Mouse (Mus musculus) liver, embryonic 14 days (tissue): ENCODE results near the gene Scpep1. TPM values are rescaled to one million over a fixed set of nuclear protein-coding genes. Genes with fewer than 3 reads are reported as not detected.

ENCODE experiments used
- polyA plus RNA-seq: library from polyadenylated mRNA; depleted of rRNA; stranded (reverse); fragments of >200 nt; gene quantifications from 2 replicates; pipeline ENCODE4 v1.2.3, GENCODE M21; 2012; rRNA removed

Scpep1 gene
- 13.5 and 18.7 TPM in 2 replicates for polyA plus RNA-seq

GRCm38 (mm10) chr11:88955217-88955969 lies at the start of gene Scpep1:
Scpep1 (minus strand) TSS chr11:88955465.

GRCm38 (mm10) chr11:88998974-88999722 lies 43.9 kb upstream of the Scpep1 start, which contains the start of gene Trim25:
Trim25 (plus strand) TSS chr11:88999376.

GRCm38 (mm10) chr11:88970202-88970732 lies 15.0 kb upstream of the Scpep1 start, which contains the start of gene Coil:
Coil (plus strand) TSS chr11:88970252.

GRCm38 (mm10) chr11:88966881-88967361 lies 11.7 kb upstream of the Scpep1 start, which contains the start of gene Elobl:
Elobl (minus strand) TSS chr11:88966931.

Other genes with a start within 250 kb of the Scpep1 start
- gene Msi2, start 237.0 kb downstream of the Scpep1 start, polyA plus RNA-seq = 5.9 and 6.9 TPM in 2 replicates
- gene Akap1, start 90.9 kb downstream of the Scpep1 start, polyA plus RNA-seq = 9.5 and 10.5 TPM in 2 replicates
- not detected in 2 replicates for gene Elobl, start 11.5 kb upstream of the Scpep1 start, polyA plus RNA-seq
- 4.3 and 4.6 TPM in 2 replicates for gene Coil, start 14.8 kb upstream of the Scpep1 start, polyA plus RNA-seq
- 9.2 and 12.9 TPM in 2 replicates for gene Trim25, start 43.9 kb upstream of the Scpep1 start, polyA plus RNA-seq
- 0.63 and 0.66 TPM in 2 replicates for gene Dgke, start 111.4 kb upstream of the Scpep1 start, polyA plus RNA-seq
- 0.08 TPM in 1 of 2 replicates, not detected in the other for gene Gm525, start 118.4 kb upstream of the Scpep1 start, polyA plus RNA-seq